Mouse (Mus musculus) frontal cortex, postnatal 25 days (tissue): ENCODE measurements around the gene Dis3l2.

Experiments used
- DNase-seq, 2 experiments: peaks; one replicate each; pipeline ENCODE4 v3.0.0; 2022; ENCODE audit warnings: low spot score in 2 of 2

Dis3l2 gene

GRCm38 (mm10) chr1:87073776-87074175 lies 370.2 kb downstream of the Dis3l2 start:
- DNase-seq: no peak

DNA sequence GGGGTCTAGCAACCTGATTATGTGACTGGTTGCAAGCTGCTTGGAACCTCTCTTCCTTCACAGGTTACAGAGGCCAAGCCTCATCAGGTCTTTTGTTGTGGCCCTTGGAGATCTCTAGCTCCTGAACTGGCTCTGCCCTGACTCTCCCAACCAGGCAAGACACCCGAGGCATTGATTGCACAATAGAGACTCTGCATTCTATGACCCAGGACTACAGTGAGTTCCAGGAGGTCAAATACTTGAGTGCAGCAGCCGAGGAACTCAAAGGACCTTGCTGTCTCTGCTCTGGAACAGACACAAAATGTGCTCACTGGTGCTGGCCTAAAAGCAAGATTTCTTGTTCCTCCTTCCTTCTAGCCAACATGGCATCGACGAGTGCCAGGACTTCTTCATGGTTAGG lies 382.6 kb downstream of the Dis3l2 start:
- no peak for DNase-seq

DNA sequence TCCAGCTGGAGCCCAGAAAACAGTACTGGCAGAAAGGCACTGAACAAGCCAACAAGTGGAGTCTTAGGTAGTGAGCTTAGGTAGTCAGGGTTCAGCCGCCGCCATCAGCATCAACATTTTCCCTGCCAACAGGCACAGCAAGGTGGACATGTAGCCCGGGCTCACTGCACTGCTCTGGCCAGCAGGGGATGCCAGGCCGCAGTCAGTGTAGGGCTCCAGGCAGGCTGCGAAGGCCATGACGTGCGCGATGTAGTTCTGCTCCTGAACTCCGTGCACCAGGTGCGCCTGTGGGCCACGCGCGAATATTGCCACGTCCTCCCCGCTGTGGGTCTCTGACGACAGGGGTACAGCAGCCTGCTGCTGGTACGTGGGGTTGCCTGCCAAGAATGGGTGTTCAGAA lies 383.4 kb downstream of the Dis3l2 start:
- DNase-seq: no peak

GRCm38 (mm10) chr1:87089251-87089650 lies 385.6 kb downstream of the Dis3l2 start:
- no peak for DNase-seq

- no peak for DNase-seq
These were observed 386.2 kb downstream of the Dis3l2 start, which contains the start of gene Alppl2 for GRCm38 (mm10) chr1:87089828-87090227. Gene Alppl2, minus strand, starts transcription at chr1:87089928.

- DNase-seq: no peak
These were observed 392.0 kb downstream of the Dis3l2 start for GRCm38 (mm10) chr1:87095642-87096041.

- DNase-seq: peak in 1 of 2 experiments; percentile 14
These were observed 394.9 kb downstream of the Dis3l2 start for GRCm38 (mm10) chr1:87098358-87098975.
